Mouse (Mus musculus): ENCODE measurements around the gene Chst11. TPM values are rescaled to one million over a fixed set of nuclear protein-coding genes. Genes with fewer than 3 reads are reported as not detected.
A peak's percentile ranks its signal among the peaks of the same experiment; 100 is the strongest.

Gene Chst11
- polyA plus RNA-seq, 1 experiment from 2014 or later: 0.98 TPM

DNA sequence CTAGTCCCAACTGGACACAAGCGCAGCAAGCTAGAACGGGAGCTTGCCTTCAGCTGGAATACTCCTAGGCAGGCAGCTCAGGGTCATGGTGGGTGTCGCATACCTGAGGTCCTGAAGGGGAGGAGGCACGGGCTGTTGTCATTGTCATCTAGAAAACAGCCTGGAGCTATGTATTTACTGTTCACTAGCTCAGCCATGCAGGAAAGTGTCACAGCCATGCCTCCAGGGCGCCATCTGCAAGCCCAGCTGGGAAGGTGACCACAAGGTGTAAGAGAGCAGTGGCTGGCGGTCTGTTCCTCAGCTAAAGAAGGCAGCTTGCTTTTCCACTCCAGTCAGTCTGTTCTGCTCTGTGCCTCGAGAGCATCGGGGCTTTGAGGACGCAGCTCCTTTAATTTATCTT is 141.1 kb downstream of the Chst11 start:
- H3K4me1 ChIP-seq (ENCODE audit: insufficient read depth, low read depth, low read length): no peaks in the 10 kb centered on the region
- no peak overlapping the region for H3K27ac ChIP-seq (ENCODE audit: low read length)
- H3K36me3 ChIP-seq (ENCODE audit: insufficient read depth, low read length): no peaks in the 10 kb centered on the region
- WGBS: 53% methylated on average over 9 of the region's 9 CpGs
- no peak for DNase-seq (ENCODE audit: low spot score)
- no peaks in the 10 kb centered on the region for H3K9me3 ChIP-seq (ENCODE audit: low read length)
- H3K4me3 ChIP-seq (ENCODE audit: low read depth, low read length): no peak overlapping the region
- H3K27me3 ChIP-seq (replicated peaks; ENCODE audit: insufficient read depth, low read length): no peaks in the 10 kb centered on the region
- TF ChIP-seq EP300 (IDR thresholded peaks at IDR 0.05): no peak
- 0 out of 2 replicates have a peak, but pooled peaks have one; percentile 8 for TF ChIP-seq CTCF (IDR thresholded peaks at IDR 0.05)
- no peak overlapping the region for H3K4me2 ChIP-seq (replicated peaks; ENCODE audit: low read depth, low read length)
- no peak overlapping the region for H3K9ac ChIP-seq (replicated peaks; ENCODE audit: low read depth)
- no peak for ATAC-seq

DNA sequence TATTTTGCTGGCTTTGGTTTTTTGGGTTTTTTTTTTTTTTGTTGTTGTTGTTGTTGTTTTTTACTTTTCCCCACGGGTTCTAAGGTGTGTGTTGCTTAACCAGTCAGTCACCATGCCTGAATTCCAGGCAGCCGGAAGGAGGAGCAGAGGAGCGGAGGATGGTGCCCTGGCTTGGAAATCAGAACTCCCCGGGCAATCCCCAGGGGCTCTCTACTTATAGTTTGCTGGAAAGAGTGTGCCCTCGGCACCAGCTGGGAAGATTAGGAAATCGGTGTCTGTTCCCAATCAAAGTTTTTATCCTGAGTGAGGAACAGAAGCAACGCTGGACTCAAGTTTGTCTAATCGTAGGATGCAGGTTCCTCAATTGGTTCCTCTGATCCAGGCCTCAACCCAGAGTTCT is 143.1 kb downstream of the Chst11 start:
- whole genome bisulfite sequencing: 79% methylated on average over 8 of the region's 8 CpGs
- Histone ChIP-seq H3K9ac (replicated peaks; ENCODE audit: low read depth) (no peak overlapping the region), H3K9me3 (ENCODE audit: low read length) (no peaks in the 10 kb centered on the region), H3K36me3 (ENCODE audit: insufficient read depth, low read length) (no peaks in the 10 kb centered on the region), H3K27ac (ENCODE audit: low read length) (no peak overlapping the region), H3K4me2 (replicated peaks; ENCODE audit: low read depth, low read length) (no peak overlapping the region), H3K4me1 (ENCODE audit: insufficient read depth, low read depth, low read length) (no peaks in the 10 kb centered on the region), H3K27me3 (replicated peaks; ENCODE audit: insufficient read depth, low read length) (no peaks in the 10 kb centered on the region), H3K4me3 (ENCODE audit: low read depth, low read length) (no peak overlapping the region)
- ATAC-seq: no peak
- DNase-seq (ENCODE audit: low spot score): no peak
- TF ChIP-seq CTCF (IDR thresholded peaks at IDR 0.05) (no peak), EP300 (IDR thresholded peaks at IDR 0.05) (no peak)

DNA sequence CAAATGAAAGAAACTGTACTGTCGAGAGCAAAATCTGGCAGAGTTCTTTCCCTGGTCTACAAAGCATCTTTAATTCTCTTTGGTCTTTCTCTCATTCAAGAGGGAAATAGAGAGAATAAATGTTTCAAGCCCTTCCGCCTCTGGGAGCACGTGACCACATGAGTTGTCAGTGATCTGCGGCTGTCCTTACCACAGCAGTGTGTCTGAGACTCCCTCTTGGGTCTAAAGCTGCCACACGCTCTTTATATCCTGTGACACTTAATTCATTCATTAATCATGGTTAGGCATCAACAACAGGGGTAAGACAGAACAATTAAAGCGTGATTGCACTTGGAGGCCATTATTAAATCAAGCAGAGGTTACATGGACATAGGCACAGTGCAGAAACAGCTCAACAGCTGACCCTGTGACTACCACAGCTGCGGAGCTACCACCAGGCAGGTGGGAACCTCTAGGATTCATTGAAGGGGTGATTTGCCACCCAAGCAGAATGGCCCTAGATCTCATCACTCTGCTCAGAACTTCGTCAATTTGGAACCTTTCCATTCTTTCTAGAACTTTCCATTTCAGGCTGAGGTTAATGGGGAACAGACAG is 144.4 kb downstream of the Chst11 start:
- Histone ChIP-seq H3K9me3 (ENCODE audit: low read length) (no peaks in the 10 kb centered on the region), H3K4me3 (ENCODE audit: low read depth, low read length) (no peak overlapping the region), H3K4me1 (ENCODE audit: insufficient read depth, low read depth, low read length) (no peaks in the 10 kb centered on the region), H3K27ac (ENCODE audit: low read length) (no peak overlapping the region), H3K4me2 (replicated peaks; ENCODE audit: low read depth, low read length) (no peak overlapping the region), H3K36me3 (ENCODE audit: insufficient read depth, low read length) (no peaks in the 10 kb centered on the region), H3K27me3 (replicated peaks; ENCODE audit: insufficient read depth, low read length) (no peaks in the 10 kb centered on the region), H3K9ac (replicated peaks; ENCODE audit: low read depth) (no peak overlapping the region)
- no peak for DNase-seq (ENCODE audit: low spot score)
- WGBS: 62% methylated on average over 8 of the region's 8 CpGs
- TF ChIP-seq CTCF (IDR thresholded peaks at IDR 0.05) (no peak), EP300 (IDR thresholded peaks at IDR 0.05) (no peak)
- ATAC-seq: no peak

DNA sequence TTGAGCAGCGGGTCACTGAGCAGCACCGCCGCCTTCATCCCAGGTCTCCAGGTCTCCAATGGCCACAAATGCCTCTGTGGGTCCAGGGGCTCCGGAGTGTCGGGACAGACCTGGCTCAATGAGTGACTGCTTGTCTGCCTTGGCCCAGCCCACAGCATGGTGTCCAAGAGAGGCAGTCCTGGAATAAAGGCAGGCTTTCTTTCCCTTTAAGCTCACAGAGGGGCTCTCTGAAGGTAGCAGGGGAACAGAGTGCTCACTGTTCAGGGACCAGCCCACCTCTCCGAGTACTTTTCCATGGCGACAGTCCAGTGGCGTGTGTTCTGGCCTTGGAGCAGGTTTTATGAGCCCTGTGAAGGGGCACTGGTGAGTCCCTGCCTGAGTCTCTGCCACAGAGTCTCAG is 145.3 kb downstream of the Chst11 start:
- DNase-seq (ENCODE audit: low spot score): no peak
- TF ChIP-seq EP300 (IDR thresholded peaks at IDR 0.05) (no peak), CTCF (IDR thresholded peaks at IDR 0.05) (no peak)
- H3K9ac ChIP-seq (replicated peaks; ENCODE audit: low read depth): no peak overlapping the region
- no peak overlapping the region for H3K4me2 ChIP-seq (replicated peaks; ENCODE audit: low read depth, low read length)
- no peak overlapping the region for H3K4me3 ChIP-seq (ENCODE audit: low read depth, low read length)
- no peaks in the 10 kb centered on the region for H3K9me3 ChIP-seq (ENCODE audit: low read length)
- no peak for ATAC-seq
- H3K27me3 ChIP-seq (replicated peaks; ENCODE audit: insufficient read depth, low read length): no peaks in the 10 kb centered on the region
- no peaks in the 10 kb centered on the region for H3K36me3 ChIP-seq (ENCODE audit: insufficient read depth, low read length)
- H3K27ac ChIP-seq (ENCODE audit: low read length): no peak overlapping the region
- 48% methylated on average over 8 of the region's 8 CpGs for WGBS
- no peaks in the 10 kb centered on the region for H3K4me1 ChIP-seq (ENCODE audit: insufficient read depth, low read depth, low read length)

- H3K4me2 ChIP-seq (replicated peaks; ENCODE audit: low read depth, low read length): no peak overlapping the region
- TF ChIP-seq EP300 (IDR thresholded peaks at IDR 0.05) (no peak), CTCF (IDR thresholded peaks at IDR 0.05) (no peak)
- H3K4me1 ChIP-seq (ENCODE audit: insufficient read depth, low read depth, low read length): no peaks in the 10 kb centered on the region
- WGBS: 84% methylated on average over 1 of the region's 1 CpGs
- no peaks in the 10 kb centered on the region for H3K36me3 ChIP-seq (ENCODE audit: insufficient read depth, low read length)
- H3K9me3 ChIP-seq (ENCODE audit: low read length): no peaks in the 10 kb centered on the region
- H3K4me3 ChIP-seq (ENCODE audit: low read depth, low read length): no peak overlapping the region
- no peaks in the 10 kb centered on the region for H3K27me3 ChIP-seq (replicated peaks; ENCODE audit: insufficient read depth, low read length)
- no peak overlapping the region for H3K27ac ChIP-seq (ENCODE audit: low read length)
- H3K9ac ChIP-seq (replicated peaks; ENCODE audit: low read depth): no peak overlapping the region
- ATAC-seq: no peak
- no peak for DNase-seq (ENCODE audit: low spot score)
These were observed 146.6 kb downstream of the Chst11 start for GRCm38 (mm10) chr10:83131884-83132283.

GRCm38 (mm10) chr10:83133866-83134570 is 148.7 kb downstream of the Chst11 start:
- ATAC-seq: no peak
- TF ChIP-seq CTCF (IDR thresholded peaks at IDR 0.05) (no peak), EP300 (IDR thresholded peaks at IDR 0.05) (no peak)
- WGBS: 59% methylated on average over 16 of the region's 16 CpGs

More at GRCm38 (mm10) chr10:83133866-83134570, 148.7 kb downstream of the Chst11 start:
- Histone ChIP-seq H3K9me3 (ENCODE audit: low read length) (no peaks in the 10 kb centered on the region), H3K36me3 (ENCODE audit: insufficient read depth, low read length) (no peaks in the 10 kb centered on the region), H3K4me3 (ENCODE audit: low read depth, low read length) (no peak overlapping the region), H3K27me3 (replicated peaks; ENCODE audit: insufficient read depth, low read length) (no peaks in the 10 kb centered on the region), H3K4me2 (replicated peaks; ENCODE audit: low read depth, low read length) (no peak overlapping the region), H3K4me1 (ENCODE audit: insufficient read depth, low read depth, low read length) (no peaks in the 10 kb centered on the region), H3K27ac (ENCODE audit: low read length) (no peak overlapping the region), H3K9ac (replicated peaks; ENCODE audit: low read depth) (no peak overlapping the region)
- no peak for DNase-seq (ENCODE audit: low spot score)

Data from lung, postnatal 0 days (tissue).